15 mouse cellular contexts compared by ENCODE assay signal in the genomic region with DNA sequence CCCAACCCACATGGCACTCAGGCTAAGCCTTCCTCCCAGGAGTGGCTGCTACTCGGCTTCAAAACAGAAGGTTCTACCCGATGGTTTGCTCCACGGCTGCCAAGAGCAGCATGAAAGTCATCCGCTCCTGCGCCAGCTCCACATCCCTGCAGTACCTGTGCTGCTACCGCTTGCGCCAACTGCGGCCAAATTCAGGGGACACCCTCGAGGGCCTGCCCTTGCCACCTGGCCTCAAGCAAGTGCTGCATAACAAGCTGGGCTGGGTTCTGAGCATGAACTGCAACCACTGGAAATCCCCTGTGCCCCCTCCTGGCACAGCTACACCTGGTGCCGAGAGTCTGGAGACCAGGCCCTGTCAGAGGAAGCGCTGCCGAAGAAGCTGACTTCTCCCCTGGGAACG. TPM values are rescaled to one million over a fixed set of nuclear protein-coding genes. Genes with fewer than 3 reads are reported as not detected.
DNase-seq lines count a peak whose midpoint lies in the region; ATAC-seq and TF ChIP-seq lines count a peak whose summit lies in the region.
"Had no signal": no experiment of that assay in that cellular context is flagged by ENCODE, and none has a peak within 500 bp of the region (broad histone marks: within the 10 kb centered on the region; RNA-seq: fewer than 3 reads in every experiment).

No protein-coding gene starts in this region.

- TF ChIP-seq CTCF in liver, postnatal 0 days (IDR thresholded peaks at IDR 0.05; ENCODE audit: low read depth): no peak

- 90% methylated on average over 12 of the region's 13 CpGs for WGBS in forebrain, embryonic 11.5 days
- 91% methylated on average over 13 of the region's 13 CpGs for WGBS in forebrain, embryonic 13.5 days
- 79% methylated on average over 13 of the region's 13 CpGs for WGBS in liver, embryonic 12.5 days (ENCODE audit: insufficient replicate concordance)
- WGBS in liver, postnatal 0 days (ENCODE audit: insufficient replicate concordance): 85% methylated on average over 13 of the region's 13 CpGs

- H3K27me3 ChIP-seq in forebrain, embryonic 11.5 days (ENCODE audit: control insufficient read depth, insufficient read depth, low read length): no peaks in the 10 kb centered on the region
- H3K27me3 ChIP-seq in forebrain, embryonic 13.5 days: no peaks in the 10 kb centered on the region
- H3K27me3 ChIP-seq in liver, embryonic 12.5 days (replicated peaks): no peaks in the 10 kb centered on the region
- H3K27me3 ChIP-seq in liver, postnatal 0 days (ENCODE audit: insufficient read depth, low read length): no peaks in the 10 kb centered on the region
- H3K27me3 ChIP-seq: forebrain, embryonic 12.5 days; heart, embryonic 15.5 days; hindbrain, embryonic 13.5 days; midbrain, embryonic 13.5 days had no signal

- no peak overlapping the region for H3K27ac ChIP-seq in forebrain, embryonic 11.5 days (ENCODE audit: low read depth, low read length)
- no peak overlapping the region for H3K27ac ChIP-seq in forebrain, embryonic 13.5 days
- H3K27ac ChIP-seq in liver, embryonic 12.5 days: peak overlapping the region; percentile 17; the same call in 1 of the 2 replicates
- no peak overlapping the region for H3K27ac ChIP-seq in liver, postnatal 0 days (ENCODE audit: low read depth)
- H3K27ac ChIP-seq: forebrain, embryonic 12.5 days; heart, embryonic 15.5 days; hindbrain, embryonic 13.5 days; midbrain, embryonic 13.5 days had no signal

- no peak for ATAC-seq in forebrain, embryonic 11.5 days (replicated peaks; ENCODE audit: low FRiP score)
- no peak for ATAC-seq in forebrain, embryonic 13.5 days
- no peak for ATAC-seq in liver, embryonic 12.5 days
- ATAC-seq in liver, postnatal 0 days: no peak
- ATAC-seq: midbrain, embryonic 13.5 days had no signal

- no peaks in the 10 kb centered on the region for H3K9me3 ChIP-seq in forebrain, embryonic 11.5 days (ENCODE audit: control insufficient read depth, low read length)
- no peaks in the 10 kb centered on the region for H3K9me3 ChIP-seq in forebrain, embryonic 13.5 days (replicated peaks)
- no peaks in the 10 kb centered on the region for H3K9me3 ChIP-seq in liver, embryonic 12.5 days (replicated peaks)
- no peaks in the 10 kb centered on the region for H3K9me3 ChIP-seq in liver, postnatal 0 days (ENCODE audit: low read length)
- H3K9me3 ChIP-seq: forebrain, embryonic 12.5 days; heart, embryonic 15.5 days; hindbrain, embryonic 13.5 days; midbrain, embryonic 13.5 days had no signal

- peaks cover 18% of the 10 kb centered on the region for H3K4me1 ChIP-seq in forebrain, embryonic 11.5 days (replicated peaks; ENCODE audit: control insufficient read depth, insufficient read depth, low read length)
- peaks cover 43% of the 10 kb centered on the region for H3K4me1 ChIP-seq in forebrain, embryonic 13.5 days
- H3K4me1 ChIP-seq in liver, embryonic 12.5 days: peaks cover 60% of the 10 kb centered on the region
- H3K4me1 ChIP-seq in liver, postnatal 0 days (ENCODE audit: insufficient read depth): peaks cover 30% of the 10 kb centered on the region

- peak; percentile 48 for DNase-seq in forebrain, embryonic 11.5 days (ENCODE audit: low spot score)
- no peak for DNase-seq in liver, postnatal 0 days
- peak; percentile 89 for DNase-seq in brain, adult 2 months (ENCODE audit: low read depth, low spot score)
- peak; percentile 73 to 77 for DNase-seq in cerebellum, postnatal 36 days
- no peak for DNase-seq in embryo, embryonic 10.5 days (ENCODE audit: low spot score)
- DNase-seq: heart, adult 18-20 months; kidney, adult 11 months; kidney, postnatal 4 days; right cerebral cortex, postnatal 14 days had no signal

- peaks cover 14% of the 10 kb centered on the region; the same call in 1 of the 2 replicates for H3K36me3 ChIP-seq in forebrain, embryonic 11.5 days (ENCODE audit: control insufficient read depth, insufficient read depth, low read length)
- peaks cover 51% of the 10 kb centered on the region for H3K36me3 ChIP-seq in forebrain, embryonic 13.5 days (ENCODE audit: poor library complexity, severe bottlenecking)
- peaks cover 63% of the 10 kb centered on the region for H3K36me3 ChIP-seq in liver, embryonic 12.5 days
- peaks cover 58% of the 10 kb centered on the region for H3K36me3 ChIP-seq in liver, postnatal 0 days (replicated peaks; ENCODE audit: insufficient read depth, low read length)

- no peak overlapping the region for H3K4me2 ChIP-seq in forebrain, embryonic 11.5 days (ENCODE audit: low read depth, low read length, severe bottlenecking)
- H3K4me2 ChIP-seq in forebrain, embryonic 13.5 days: no peak overlapping the region
- no peak overlapping the region for H3K4me2 ChIP-seq in liver, embryonic 12.5 days
- H3K4me2 ChIP-seq in liver, postnatal 0 days (ENCODE audit: low read depth, low read length): no peak overlapping the region
- H3K4me2 ChIP-seq: forebrain, embryonic 12.5 days; heart, embryonic 15.5 days; hindbrain, embryonic 13.5 days; midbrain, embryonic 13.5 days had no signal

- no peak overlapping the region for H3K4me3 ChIP-seq in forebrain, embryonic 11.5 days (ENCODE audit: low read depth, low read length)
- no peak overlapping the region for H3K4me3 ChIP-seq in forebrain, embryonic 13.5 days
- H3K4me3 ChIP-seq in liver, embryonic 12.5 days: no peak overlapping the region
- no peak overlapping the region for H3K4me3 ChIP-seq in liver, postnatal 0 days (ENCODE audit: low read depth, low read length)
- H3K4me3 ChIP-seq: forebrain, embryonic 12.5 days; heart, embryonic 15.5 days; hindbrain, embryonic 13.5 days; midbrain, embryonic 13.5 days had no signal

- H3K9ac ChIP-seq in forebrain, embryonic 11.5 days (ENCODE audit: low read length): no peak overlapping the region
- H3K9ac ChIP-seq in forebrain, embryonic 13.5 days: no peak overlapping the region
- no peak overlapping the region for H3K9ac ChIP-seq in liver, embryonic 12.5 days
- no peak overlapping the region for H3K9ac ChIP-seq in liver, postnatal 0 days (replicated peaks)
- H3K9ac ChIP-seq: forebrain, embryonic 12.5 days; heart, embryonic 15.5 days; hindbrain, embryonic 13.5 days; midbrain, embryonic 13.5 days had no signal

- TF ChIP-seq EP300 in liver, postnatal 0 days (IDR thresholded peaks at IDR 0.05; ENCODE audit: low read depth): no peak

RNA-seq across cellular contexts. Expression of gene Eme2, which starts 3.6 kb away (rescaled TPM):
- 29.1 and 31.2 TPM in 2 replicates for polyA plus RNA-seq in forebrain, embryonic 11.5 days (2014; fragmentation: Nextera tagmentation; extraction: Ambion mirVana)
- 31.3 and 36.5 TPM in 2 replicates for polyA plus RNA-seq in forebrain, embryonic 13.5 days (2015; fragmentation: Nextera tagmentation; extraction: Ambion mirVana)
- polyA plus RNA-seq in liver, embryonic 12.5 days (2016; fragmentation: Nextera tagmentation; extraction: Ambion mirVana): 20.3 and 21.4 TPM in 2 replicates
- polyA plus RNA-seq in liver, postnatal 0 days (2015; fragmentation: Nextera tagmentation; extraction: Ambion mirVana): 11.3 and 11.9 TPM in 2 replicates

RNA-seq across cellular contexts. Expression of gene Mrps34, which starts 3.6 kb away (rescaled TPM):
- 76.9 and 81.8 TPM in 2 replicates for polyA plus RNA-seq in forebrain, embryonic 11.5 days (2014; fragmentation: Nextera tagmentation; extraction: Ambion mirVana)
- polyA plus RNA-seq in forebrain, embryonic 13.5 days (2015; fragmentation: Nextera tagmentation; extraction: Ambion mirVana): 81.4 and 85.4 TPM in 2 replicates
- polyA plus RNA-seq in liver, embryonic 12.5 days (2016; fragmentation: Nextera tagmentation; extraction: Ambion mirVana): 101 and 106 TPM in 2 replicates
- 99.6 and 101 TPM in 2 replicates for polyA plus RNA-seq in liver, postnatal 0 days (2015; fragmentation: Nextera tagmentation; extraction: Ambion mirVana)

RNA-seq across cellular contexts. Expression of gene Spsb3, which starts 4.9 kb away (rescaled TPM):
- 44.7 and 47.3 TPM in 2 replicates for polyA plus RNA-seq in forebrain, embryonic 11.5 days (2014; fragmentation: Nextera tagmentation; extraction: Ambion mirVana)
- 64.3 and 67.4 TPM in 2 replicates for polyA plus RNA-seq in forebrain, embryonic 13.5 days (2015; fragmentation: Nextera tagmentation; extraction: Ambion mirVana)
- 37.5 and 40.0 TPM in 2 replicates for polyA plus RNA-seq in liver, embryonic 12.5 days (2016; fragmentation: Nextera tagmentation; extraction: Ambion mirVana)
- 43.5 and 45.5 TPM in 2 replicates for polyA plus RNA-seq in liver, postnatal 0 days (2015; fragmentation: Nextera tagmentation; extraction: Ambion mirVana)

RNA-seq across cellular contexts. Expression of gene Nme3, which starts 5.0 kb away (rescaled TPM):
- 47.8 and 60.8 TPM in 2 replicates for polyA plus RNA-seq in forebrain, embryonic 11.5 days (2014; fragmentation: Nextera tagmentation; extraction: Ambion mirVana)
- polyA plus RNA-seq in forebrain, embryonic 13.5 days (2015; fragmentation: Nextera tagmentation; extraction: Ambion mirVana): 72.1 and 80.8 TPM in 2 replicates
- polyA plus RNA-seq in liver, embryonic 12.5 days (2016; fragmentation: Nextera tagmentation; extraction: Ambion mirVana): 67.9 and 68.8 TPM in 2 replicates
- 37.1 and 37.8 TPM in 2 replicates for polyA plus RNA-seq in liver, postnatal 0 days (2015; fragmentation: Nextera tagmentation; extraction: Ambion mirVana)

RNA-seq across cellular contexts. Expression of gene Nubp2, which starts 5.2 kb away (rescaled TPM):
- polyA plus RNA-seq in forebrain, embryonic 11.5 days (2014; fragmentation: Nextera tagmentation; extraction: Ambion mirVana): 71.9 and 82.0 TPM in 2 replicates
- 68.5 and 76.9 TPM in 2 replicates for polyA plus RNA-seq in forebrain, embryonic 13.5 days (2015; fragmentation: Nextera tagmentation; extraction: Ambion mirVana)
- 97.7 and 108 TPM in 2 replicates for polyA plus RNA-seq in liver, embryonic 12.5 days (2016; fragmentation: Nextera tagmentation; extraction: Ambion mirVana)
- 41.5 and 46.4 TPM in 2 replicates for polyA plus RNA-seq in liver, postnatal 0 days (2015; fragmentation: Nextera tagmentation; extraction: Ambion mirVana)

Comparison
In these comparisons a context has a peak if more than half of its experiments do, and no peak if none do; other contexts are left out.
1. DNase-seq: peak in forebrain, embryonic 11.5 days (single experiment), brain, adult 2 months (single experiment) and cerebellum, postnatal 36 days (2 of 2); none in liver, postnatal 0 days (single experiment) and embryo, embryonic 10.5 days (single experiment).